Mouse (Mus musculus) retina, adult 2 months (tissue): Measurements from ENCODE around the gene Rabep2.
"Not testable (repeated sequence)": the region's sequence is repeated elsewhere in the genome, so short reads cannot be mapped to it uniquely, and the experiment has no call there.

Experiments used
- DNase-seq: peaks from one replicate; pipeline ENCODE4 v3.0.0-alpha.2; 2012; ENCODE audit warnings: low read depth, low spot score

Rabep2 gene

GRCm38 (mm10) chr7:126463547-126463946, 35.0 kb downstream of the Rabep2 start:
- no peak for DNase-seq

GRCm38 (mm10) chr7:126464121-126464520, 35.6 kb downstream of the Rabep2 start:
- DNase-seq = no peak

GRCm38 (mm10) chr7:126464836-126465235, 36.3 kb downstream of the Rabep2 start:
- DNase-seq = no peak

- no peak for DNase-seq
These were observed 36.9 kb downstream of the Rabep2 start for GRCm38 (mm10) chr7:126465246-126466030.

- no peak for DNase-seq
These were observed 37.6 kb downstream of the Rabep2 start for GRCm38 (mm10) chr7:126466116-126466515.

- no peak for DNase-seq
These were observed 38.1 kb downstream of the Rabep2 start for GRCm38 (mm10) chr7:126466707-126467106.

GRCm38 (mm10) chr7:126467271-126467670, 38.7 kb downstream of the Rabep2 start:
- no peak for DNase-seq

- no peak for DNase-seq
These were observed 39.5 kb downstream of the Rabep2 start for GRCm38 (mm10) chr7:126467834-126468627.

- no peak for DNase-seq
These were observed 41.5 kb downstream of the Rabep2 start for GRCm38 (mm10) chr7:126470077-126470476.

- DNase-seq = no peak
These were observed 42.8 kb downstream of the Rabep2 start for GRCm38 (mm10) chr7:126471361-126471760.

- no peak for DNase-seq
These were observed 43.3 kb downstream of the Rabep2 start for GRCm38 (mm10) chr7:126471853-126472252.

GRCm38 (mm10) chr7:126472306-126472705, 43.7 kb downstream of the Rabep2 start:
- DNase-seq = no peak

- no peak for DNase-seq
These were observed 44.2 kb downstream of the Rabep2 start for GRCm38 (mm10) chr7:126472713-126473112.

GRCm38 (mm10) chr7:126473470-126474086, 45.0 kb downstream of the Rabep2 start:
- no peak for DNase-seq

- no peak for DNase-seq
These were observed 46.0 kb downstream of the Rabep2 start for GRCm38 (mm10) chr7:126474486-126474955.

GRCm38 (mm10) chr7:126474993-126475581, 46.5 kb downstream of the Rabep2 start, which contains the start of gene Sh2b1:
Gene Sh2b1, minus strand, starts transcription at chr7:126475424.
- peak; percentile 91 for DNase-seq

GRCm38 (mm10) chr7:126481699-126482098, 53.1 kb downstream of the Rabep2 start:
- DNase-seq = no peak

- DNase-seq = no peak
These were observed 53.9 kb downstream of the Rabep2 start for GRCm38 (mm10) chr7:126482392-126482871.

- peak; percentile 97 for DNase-seq
These were observed 58.5 kb downstream of the Rabep2 start, which contains the start of gene Tufm for GRCm38 (mm10) chr7:126487052-126487483. Gene Tufm, plus strand, starts transcription at chr7:126487361.

GRCm38 (mm10) chr7:126487617-126488385, 59.2 kb downstream of the Rabep2 start:
- not testable (repeated sequence) for DNase-seq

GRCm38 (mm10) chr7:126491005-126491404, 62.4 kb downstream of the Rabep2 start:
- no peak for DNase-seq
